Mouse (Mus musculus): ENCODE measurements around the gene Adam10.

The Adam10 gene

DNA sequence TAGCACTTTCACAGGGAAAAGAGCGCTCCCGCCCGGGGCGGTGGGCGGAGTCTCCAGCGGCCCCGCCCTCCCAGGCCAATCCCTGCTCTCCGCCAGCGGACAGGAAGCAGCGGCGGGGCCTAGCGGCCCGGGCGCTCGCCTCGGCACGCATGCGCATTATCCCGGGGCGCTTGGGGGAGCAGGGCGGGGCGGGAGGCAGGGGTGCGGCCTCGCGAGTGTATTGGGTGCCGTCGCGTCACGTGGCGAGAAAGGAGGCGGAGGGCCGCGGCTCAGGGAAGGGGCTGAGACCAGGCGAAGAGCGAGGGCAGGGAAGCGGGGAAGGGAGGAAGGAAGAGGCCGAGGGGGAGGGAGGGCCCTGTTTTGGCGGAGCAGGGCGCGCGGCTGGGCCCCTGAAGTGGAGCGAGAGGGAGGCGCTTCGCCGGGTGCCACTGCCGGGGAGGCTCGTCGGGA lies at the start of gene Adam10:
Gene Adam10 (plus strand): TSS at position 316 of the 450 bp plus-strand sequence.
- under 1% methylated on average over 48 of the region's 48 CpGs for WGBS

DNA sequence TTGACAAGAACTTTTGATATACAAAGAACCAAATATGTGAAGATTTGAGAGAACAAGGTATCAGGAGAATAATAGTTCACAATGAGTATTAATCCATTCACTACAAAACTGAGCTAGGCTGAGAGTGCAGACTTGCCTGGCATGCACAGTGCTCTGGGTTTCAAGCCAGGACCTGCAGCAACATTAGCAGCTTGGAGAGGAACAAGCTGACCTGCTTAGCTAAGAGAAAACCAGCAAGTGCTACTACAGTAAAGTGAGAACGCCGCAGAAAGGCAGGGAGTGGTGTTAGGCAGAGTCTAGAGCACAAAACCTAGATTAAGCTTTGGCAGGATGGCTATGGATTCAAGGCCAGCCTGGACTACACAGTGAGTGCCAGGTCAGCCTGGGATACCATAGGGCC lies 49.1 kb upstream of the Adam10 start:
- 53% methylated on average over 2 of the region's 2 CpGs for WGBS

DNA sequence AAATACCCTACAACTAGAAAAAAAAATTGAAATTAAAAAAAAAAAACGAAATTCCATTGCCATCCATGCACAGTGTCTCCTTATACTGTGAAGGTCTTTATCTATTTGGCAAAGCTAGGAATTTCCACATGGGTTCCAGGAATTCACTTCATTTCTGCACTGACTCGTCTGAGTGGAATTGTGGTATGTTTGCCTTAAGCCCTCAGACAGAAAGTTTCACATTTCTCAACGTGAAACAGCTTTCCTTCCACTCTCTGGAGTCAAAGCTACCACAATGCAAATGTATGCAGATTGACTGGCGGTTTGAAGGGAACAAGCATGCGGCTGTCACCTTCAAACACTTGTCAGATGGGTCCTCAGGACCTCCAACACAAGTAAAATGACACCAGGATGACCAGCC lies 47.1 kb upstream of the Adam10 start:
- WGBS = 35% methylated on average over 5 of the region's 5 CpGs

DNA sequence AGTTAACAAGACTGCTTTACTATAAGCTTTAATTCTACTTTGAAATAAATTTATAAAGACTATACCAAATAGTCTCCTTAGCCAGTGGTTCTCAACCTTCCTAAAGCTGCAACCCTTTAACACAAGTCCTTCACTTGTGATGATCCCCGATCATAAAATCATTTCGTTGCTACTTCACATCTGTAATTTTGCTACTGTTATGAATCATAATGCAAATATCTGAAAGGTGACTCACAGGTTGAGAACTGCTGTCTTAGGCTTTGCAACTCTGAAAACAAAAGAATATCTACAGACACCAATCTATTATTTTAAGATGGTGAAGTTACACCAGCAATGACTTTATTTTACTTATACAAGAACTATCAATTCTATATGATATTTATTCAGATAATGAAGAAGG lies 42.0 kb upstream of the Adam10 start:
- 83% methylated on average over 2 of the region's 2 CpGs for WGBS

DNA sequence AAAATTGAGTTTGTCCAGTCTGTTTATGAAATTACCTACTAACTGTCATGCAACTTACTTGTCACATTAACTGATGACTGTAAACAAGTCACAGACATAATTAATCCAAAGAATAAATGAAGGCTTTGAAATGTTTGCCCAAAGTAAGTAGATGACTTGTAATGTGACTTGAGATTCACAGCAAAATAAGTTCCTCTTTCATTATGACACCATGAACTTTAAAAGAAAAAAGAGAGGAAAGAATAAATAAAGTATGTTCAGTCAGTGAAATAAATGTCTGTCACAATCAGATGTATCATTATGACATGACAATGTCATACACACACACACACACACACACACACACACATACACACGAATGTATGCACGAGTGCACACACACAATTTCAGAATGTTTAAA lies 28.5 kb upstream of the Adam10 start:
- 81% methylated on average over 2 of the region's 2 CpGs for WGBS

DNA sequence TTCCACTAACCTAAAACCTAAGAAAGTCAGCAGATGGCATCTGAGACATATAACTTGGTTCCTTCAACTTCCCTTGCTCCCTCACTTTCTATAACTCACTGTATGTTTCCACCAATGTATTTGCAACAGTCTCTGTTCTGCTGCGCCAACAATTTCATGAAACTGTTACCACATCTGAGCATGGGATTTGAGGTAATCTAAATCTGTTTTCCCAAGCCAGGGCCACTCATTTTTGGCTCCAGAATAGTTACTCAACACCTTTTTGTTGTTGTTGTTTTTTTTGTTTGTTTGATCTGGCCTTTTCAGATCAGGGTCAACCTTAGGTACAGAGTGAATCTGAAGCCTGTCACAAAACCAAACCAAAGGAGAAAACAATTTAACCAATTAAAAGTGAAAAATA lies 27.8 kb upstream of the Adam10 start:
- 83% methylated on average over 1 of the region's 1 CpGs for WGBS

DNA sequence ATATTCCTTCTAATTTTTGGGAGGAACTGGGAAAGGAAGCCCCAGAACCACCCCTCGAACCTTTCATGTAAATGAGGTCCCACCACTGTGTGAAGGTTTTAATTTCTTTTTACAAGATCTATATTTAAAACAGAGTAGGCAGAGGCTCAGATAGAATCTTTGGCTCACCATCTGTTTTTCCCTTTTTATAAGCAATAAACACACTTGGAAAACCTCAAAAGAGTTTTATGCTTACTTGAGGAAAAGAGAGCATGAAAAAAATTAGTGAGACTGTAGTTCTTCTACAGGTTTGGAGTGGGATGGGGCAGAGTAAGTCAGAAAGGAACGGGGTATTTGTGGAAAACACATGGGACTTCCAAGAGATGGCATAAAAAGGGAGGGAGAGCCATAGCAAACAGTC lies 26.6 kb upstream of the Adam10 start:
- WGBS = 28% methylated on average over 2 of the region's 2 CpGs

DNA sequence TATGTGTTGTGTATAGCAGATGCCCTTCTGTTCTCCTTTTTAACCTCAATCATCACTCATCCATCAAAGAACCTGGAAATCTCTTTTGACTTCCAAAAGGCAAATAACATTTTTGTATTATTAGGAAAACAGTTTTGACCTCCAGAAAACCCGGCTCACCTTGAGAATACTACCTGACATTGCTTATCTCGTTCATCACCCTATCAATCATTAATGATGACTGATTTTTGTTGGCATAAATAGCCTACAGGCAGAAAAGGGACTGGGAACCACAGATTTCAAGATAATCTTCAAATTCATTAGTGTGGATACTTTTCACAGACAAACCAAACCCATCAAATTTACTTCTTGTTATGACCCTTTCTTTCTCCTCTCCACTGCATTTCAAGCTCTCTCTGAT lies 24.9 kb upstream of the Adam10 start:
- 79% methylated on average over 2 of the region's 2 CpGs for WGBS

DNA sequence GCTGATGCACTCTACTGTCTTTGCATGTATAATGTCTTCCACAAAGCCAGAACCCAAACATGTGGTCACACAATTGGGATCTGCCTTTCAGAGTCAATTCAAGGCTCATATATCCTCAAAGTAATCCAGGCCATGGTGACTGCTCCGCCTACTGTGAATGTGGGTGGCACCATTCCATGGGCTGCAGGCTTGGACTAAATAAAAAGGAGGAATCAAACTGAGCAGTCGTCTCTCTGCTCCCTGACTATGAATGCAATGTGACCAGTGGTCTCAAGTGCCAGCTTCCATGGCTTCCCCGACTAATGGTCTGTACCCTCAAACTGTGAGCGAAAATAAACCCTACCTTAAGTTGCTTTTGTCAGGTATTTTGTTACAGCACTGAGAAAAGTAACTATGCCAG lies 24.3 kb upstream of the Adam10 start:
- 46% methylated on average over 4 of the region's 4 CpGs for WGBS

DNA sequence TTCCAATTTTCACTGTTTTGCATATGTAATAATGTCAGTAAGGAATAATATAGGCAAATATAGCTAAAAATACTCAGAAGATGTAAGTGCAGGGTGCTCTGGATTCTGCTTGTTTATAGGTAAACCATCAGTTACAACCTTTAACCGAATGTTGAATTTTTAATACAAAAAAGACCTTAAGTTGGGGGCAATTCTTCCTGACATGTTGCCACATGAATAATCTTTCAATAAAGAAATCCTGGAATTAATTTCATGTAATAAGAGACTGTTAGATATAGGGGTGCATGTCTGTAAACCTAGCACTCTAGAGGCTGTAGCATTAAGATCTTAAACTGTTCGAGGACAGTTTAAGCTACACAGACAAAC lies 23.1 kb upstream of the Adam10 start:
- WGBS = 15% methylated on average over 2 of the region's 2 CpGs

DNA sequence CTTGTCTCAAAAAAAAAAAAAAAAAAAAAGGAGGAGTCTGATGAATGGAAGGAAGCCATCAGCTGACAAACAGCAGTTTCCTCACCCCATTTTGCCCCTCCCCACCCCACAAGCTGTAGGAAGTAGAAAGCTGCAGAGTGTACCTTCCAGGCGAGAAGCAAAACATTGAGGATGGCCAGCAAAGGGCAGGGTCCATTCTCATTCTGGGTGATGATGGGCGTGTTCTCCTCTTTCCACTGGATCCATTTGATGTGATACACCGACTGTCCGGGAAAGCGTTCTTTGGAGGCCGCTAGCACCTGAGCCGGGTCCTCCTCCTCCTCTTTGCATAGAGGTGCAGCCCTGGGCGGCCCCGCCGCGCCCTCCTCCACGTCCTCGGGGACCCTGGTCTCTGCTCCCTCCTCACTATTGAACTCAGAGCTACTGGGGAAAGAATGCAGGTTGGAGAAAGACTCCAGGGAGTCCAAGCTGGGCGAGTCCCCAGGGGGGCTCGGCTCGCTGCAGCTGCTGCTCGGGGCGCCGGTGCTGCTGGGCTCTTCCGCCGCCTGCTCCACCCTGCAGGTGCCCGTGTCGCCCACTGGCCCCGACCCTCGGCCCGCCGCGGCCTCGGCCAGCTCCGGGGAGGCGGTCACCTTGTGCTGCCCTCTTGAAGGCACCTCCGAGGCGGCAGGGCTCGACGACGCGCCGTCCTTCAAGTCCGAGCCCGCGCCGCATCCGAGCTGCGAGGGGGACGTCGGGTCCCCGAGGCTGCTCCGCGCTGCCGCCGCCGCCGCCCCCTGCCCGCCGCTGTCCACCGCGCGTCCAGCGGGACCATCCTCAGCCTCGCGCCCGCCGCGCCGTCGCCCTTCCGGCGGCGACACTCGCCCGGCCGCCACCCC lies 22.4 kb upstream of the Adam10 start, which contains the start of gene Gm10642:
Gene Gm10642 (plus strand): TSS at position 122 of the 878 bp plus-strand sequence.
- WGBS = under 1% methylated on average over 56 of the region's 72 CpGs

DNA sequence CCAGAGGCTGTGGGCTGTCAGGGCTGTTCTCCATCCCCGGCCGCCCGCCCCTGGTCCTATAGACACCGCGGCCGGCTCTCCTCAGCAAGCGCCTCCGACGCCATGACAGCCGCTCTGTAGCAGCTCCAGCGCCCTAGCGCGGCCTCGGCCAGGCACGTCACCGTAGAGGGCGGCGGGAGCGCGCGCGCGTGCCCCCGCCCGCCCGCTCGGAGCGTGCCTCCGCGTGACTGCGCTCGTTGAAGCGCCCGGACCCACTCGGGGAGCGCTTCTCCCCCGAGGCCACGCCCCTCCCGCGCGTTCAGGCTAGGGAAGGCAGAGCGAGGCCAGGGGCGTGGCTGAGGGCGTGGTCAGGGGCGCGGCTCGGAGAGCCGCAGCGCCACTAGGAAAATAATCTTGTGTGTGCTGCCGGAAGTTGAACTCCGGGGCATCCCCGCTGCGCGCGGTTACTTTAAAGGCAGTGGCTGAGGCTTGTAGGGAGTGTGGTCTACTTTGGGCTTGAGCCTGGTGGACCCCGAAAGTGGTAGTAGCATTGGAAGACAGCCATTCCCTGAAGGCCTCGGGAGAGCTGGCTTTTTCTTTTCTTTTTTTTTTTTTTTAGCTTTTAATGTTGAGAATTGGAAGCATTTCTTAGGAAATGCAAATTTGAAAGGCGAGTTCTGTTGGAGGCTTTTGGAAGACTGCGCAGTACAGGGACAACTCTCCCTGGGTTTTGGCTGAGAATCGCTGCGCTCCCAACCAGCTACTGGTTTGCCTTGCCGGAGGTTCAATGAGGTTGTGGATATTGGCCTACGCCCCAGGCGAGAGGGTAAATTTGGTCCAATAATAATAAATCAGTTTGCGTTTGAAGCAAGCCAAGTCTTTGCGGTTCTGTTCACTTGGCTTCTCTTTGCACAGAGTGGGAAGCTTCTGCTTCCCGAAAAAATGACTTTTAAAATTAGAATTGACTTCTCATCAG lies 21.5 kb upstream of the Adam10 start, which contains the start of gene Mindy2:
Gene Mindy2 (minus strand): TSS at position 162 of the 955 bp plus-strand sequence.
- under 1% methylated on average over 67 of the region's 67 CpGs for WGBS

DNA sequence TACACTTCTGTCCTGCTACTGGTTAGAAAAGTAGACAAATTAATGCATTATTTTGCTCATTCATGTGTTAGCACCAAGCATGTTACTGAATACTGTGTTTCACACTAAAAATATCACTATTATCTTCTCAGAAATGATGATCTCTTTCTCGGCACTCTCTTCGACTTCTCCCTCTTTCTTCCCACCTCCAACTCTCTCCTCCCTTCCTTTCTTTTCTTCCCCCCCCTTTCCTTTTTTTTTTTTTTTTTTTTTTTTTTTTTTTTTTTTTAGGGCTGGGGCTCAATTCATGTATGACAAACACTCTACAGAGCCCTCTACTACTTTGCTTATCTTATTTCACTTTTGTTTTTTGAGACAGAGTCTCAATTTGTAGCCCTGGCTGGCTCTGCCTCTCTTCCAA lies 20.5 kb upstream of the Adam10 start:
- 67% methylated on average over 2 of the region's 2 CpGs for WGBS

DNA sequence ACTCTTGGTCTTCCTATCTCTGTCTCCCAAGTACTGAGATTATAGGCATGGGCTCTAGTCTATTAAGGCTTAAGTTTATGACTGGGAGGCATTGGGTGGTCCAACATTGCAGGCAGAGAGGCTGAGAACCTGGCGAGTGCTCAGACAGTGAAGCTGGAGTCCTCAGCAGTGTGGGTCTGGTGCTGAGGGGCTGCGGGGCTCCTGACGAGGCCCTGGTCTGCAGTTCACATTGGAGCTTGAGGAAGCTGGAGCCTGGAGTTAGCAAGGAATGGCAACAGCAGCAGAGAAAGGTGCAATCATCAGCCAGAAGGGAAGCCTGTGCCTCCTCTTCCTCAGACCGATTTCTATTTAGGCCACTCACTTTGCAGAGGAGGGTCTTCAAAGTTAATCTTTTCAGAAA lies 13.9 kb upstream of the Adam10 start:
- 91% methylated on average over 4 of the region's 4 CpGs for WGBS

DNA sequence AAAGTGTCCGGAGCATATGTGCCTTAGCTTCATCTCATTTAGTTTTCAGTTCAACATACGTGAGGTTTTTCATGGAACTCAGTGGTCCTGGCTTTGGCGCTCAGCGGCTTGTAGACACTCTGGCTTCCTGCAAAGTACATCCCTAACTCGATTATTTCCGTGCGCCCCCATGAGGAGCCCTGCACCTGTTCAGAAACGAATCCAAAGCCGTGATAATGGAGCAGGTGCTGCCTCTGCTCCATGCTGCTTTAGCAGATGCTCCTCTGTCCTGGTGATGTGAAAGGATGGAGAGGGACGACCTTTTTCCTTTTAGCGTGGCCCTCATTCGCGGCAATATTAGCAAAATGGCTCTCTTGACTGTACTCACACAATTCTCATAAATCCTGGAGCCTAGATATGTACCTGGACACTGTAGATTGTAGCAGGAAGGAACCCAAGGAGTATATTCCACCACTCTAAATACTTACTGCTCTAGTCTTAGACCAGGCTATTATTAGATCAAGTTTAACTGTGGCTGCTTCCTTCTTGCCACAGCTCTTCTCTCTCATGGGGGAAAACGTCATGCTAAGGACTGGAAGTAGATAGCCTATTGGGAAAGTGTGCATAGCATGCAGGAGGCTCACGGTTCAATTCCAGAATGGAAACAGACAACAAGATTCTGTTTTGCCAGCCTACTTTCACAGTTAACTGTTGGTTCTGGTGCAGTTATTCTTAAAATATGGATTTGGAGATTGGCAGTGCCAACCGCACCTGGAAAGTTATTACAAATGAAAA lies 13.2 kb upstream of the Adam10 start:
- 72% methylated on average over 16 of the region's 16 CpGs for WGBS

DNA sequence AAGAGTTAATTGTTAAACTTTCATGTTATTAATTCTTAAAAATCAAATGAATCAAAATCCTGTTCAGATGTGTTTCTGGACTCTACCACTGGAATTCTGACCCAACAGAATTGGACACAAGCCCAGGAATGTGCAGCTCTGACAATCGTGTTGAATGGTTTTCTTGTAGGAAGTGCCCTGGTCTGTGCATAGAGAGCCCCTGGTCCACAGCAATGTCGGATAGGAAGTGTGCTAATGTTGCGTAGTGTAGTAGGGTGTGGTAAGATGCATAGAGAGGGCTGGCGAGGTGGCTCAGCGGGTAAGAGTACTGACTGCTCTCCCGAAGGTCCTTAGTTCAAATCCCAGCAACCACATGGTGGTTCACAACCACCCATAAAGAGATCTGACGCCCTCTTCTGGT lies 12.0 kb upstream of the Adam10 start:
- WGBS = 60% methylated on average over 7 of the region's 7 CpGs

DNA sequence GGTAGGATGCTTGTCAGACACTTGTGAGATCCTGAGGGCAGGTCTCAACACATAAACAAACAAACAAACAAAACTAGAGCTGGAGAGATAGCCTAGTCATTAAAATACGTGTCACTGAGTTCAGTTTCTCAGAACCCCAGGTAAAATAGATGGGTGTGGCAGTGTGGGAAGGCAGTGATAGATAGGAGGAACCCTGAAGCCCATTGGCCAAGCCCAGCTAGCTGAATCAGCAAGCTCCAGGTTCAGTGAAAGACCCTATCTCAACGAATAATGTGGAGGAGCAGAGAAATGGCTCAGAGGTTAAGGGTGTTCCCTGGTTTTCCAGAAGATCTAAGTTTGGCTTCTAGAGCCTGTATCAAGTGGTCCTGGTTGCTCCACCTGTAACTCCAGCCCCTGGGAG lies 9.6 kb upstream of the Adam10 start:
- 65% methylated on average over 2 of the region's 2 CpGs for WGBS

DNA sequence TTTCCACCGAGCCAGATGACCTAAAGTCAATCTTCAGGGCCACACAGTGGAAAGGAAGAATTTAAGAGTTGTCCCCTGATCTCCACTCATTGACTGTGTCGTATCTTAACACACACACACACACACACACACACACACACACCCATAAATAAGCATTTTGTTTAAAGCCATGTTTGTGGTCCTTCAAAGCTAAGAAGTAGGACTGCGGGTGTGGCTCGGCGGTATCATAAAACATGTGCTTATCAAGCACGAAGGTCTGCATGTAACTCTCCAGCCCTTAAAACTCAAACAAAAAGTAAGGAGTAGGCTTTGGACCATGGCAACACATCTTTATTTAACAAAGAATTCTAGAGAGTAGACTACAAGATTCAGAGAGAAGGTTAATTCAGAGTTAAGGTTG lies 8.4 kb upstream of the Adam10 start:
- 97% methylated on average over 6 of the region's 6 CpGs for WGBS

DNA sequence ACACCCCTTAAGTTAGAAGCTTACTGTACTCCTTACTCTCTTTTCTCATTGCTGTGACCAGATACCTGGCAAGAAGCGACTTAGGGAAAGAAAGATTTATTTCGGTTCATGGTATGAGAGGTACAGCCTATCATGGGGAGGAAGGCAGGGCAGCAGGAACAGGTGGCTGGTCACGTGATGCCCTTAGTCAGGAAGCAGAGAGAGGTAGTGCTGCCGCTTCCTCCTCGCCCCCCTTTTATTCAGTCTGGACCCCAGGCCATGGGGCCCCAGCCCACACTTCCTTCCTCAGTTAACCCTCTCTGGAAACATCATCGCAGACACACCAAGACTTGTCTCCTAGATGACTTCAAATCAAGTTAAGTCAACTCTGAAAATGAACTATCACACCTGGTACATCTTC lies 7.5 kb upstream of the Adam10 start:
- WGBS = 80% methylated on average over 6 of the region's 6 CpGs

DNA sequence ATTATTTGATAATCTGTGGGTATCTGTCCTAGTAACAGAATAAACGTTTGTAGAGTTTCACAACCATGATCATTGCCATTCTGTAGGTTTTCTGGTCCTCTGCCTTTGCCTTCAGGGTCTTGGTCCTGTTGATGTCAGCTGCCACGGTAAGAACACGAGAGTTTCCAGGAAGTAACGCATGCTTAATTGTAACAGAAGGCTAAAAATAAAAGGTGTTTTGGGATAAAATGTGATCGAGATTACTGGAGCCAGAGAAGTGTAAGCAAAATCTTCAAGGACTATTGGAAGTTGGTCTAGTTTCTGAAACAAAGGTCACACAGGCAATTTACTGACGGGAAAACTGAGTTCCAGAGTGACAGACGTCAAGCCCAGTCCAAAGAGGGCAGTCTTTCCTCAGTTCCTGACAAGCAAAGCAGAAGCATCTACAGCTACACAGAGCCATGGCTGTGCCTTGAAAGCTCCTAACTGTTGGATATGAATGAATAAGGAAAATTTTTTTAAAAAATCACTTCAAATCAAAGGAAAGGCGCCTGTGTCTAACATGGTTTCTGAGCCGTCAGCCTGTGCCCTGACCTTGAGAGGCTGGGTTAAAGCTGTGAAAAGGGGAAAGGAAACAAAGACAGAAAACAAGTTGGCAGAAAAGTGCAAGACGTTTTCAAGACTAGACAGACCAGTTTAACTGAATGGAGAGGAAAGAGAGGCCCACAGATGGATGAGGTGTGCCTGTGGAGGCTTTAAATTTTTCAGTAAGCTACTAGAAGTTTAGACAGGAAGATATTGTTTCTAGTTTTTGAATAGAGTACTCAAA lies 6.8 kb upstream of the Adam10 start:
- WGBS = 39% methylated on average over 10 of the region's 10 CpGs

DNA sequence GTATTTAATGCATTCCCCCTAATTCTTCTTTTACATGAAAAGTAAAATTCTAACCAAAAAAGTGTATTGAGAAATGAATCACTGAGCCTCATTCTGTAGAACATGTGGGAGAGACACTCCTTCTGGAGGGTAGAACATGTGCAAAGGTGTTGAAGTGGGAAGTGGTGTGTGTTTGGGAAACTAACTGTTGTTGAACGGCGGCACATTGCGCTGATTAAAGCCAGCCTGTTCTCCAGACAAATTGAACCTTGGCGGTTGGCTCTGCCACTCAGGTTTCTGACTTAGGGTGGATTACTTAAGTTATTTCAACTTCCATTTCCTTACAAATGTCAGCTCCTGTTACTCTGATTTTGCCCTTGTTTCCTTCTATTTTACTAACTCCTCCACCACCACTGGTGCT lies 5.1 kb upstream of the Adam10 start:
- 65% methylated on average over 4 of the region's 4 CpGs for WGBS

All from cerebral cortex, adult 2 months (tissue).